Mouse (Mus musculus) heart, postnatal 4 days (tissue): ENCODE data around the gene Acot7. TPM values are rescaled to one million over a fixed set of nuclear protein-coding genes. Genes with fewer than 3 reads are reported as not detected.

Experiments
- DNase-seq: peaks from one replicate; pipeline ENCODE4 v3.0.0; 2021
- total RNA-seq, 2 experiments: library from RNA; stranded (reverse); gene quantifications; 2 replicates each; pipeline ENCODE4 v1.2.3; 2021

Acot7 gene
- total RNA-seq, 2 experiments from 2014 or later, result 54.3 to 58.4 TPM

GRCm38 (mm10) chr4:152179946-152180660 lies 2.2 kb downstream of the Acot7 start:
- DNase-seq, result no peak

GRCm38 (mm10) chr4:152182205-152182604 lies 4.3 kb downstream of the Acot7 start:
- no peak for DNase-seq

- peak; percentile 36 for DNase-seq
These were observed 6.6 kb downstream of the Acot7 start for GRCm38 (mm10) chr4:152184353-152185035.

- peak; percentile 51 for DNase-seq
These were observed 7.2 kb downstream of the Acot7 start for GRCm38 (mm10) chr4:152185137-152185509.

- DNase-seq, result peak; percentile 80
These were observed 7.7 kb downstream of the Acot7 start for GRCm38 (mm10) chr4:152185510-152186204.

- DNase-seq, result peak; percentile 37
These were observed 8.5 kb downstream of the Acot7 start for GRCm38 (mm10) chr4:152186205-152187082.

- DNase-seq, result no peak
These were observed 9.2 kb downstream of the Acot7 start for GRCm38 (mm10) chr4:152187142-152187541.

GRCm38 (mm10) chr4:152188651-152189050 lies 10.7 kb downstream of the Acot7 start:
- DNase-seq, result no peak

GRCm38 (mm10) chr4:152189071-152189470 lies 11.1 kb downstream of the Acot7 start:
- no peak for DNase-seq

- no peak for DNase-seq
These were observed 11.8 kb downstream of the Acot7 start for GRCm38 (mm10) chr4:152189691-152190090.

- DNase-seq, result no peak
These were observed 12.2 kb downstream of the Acot7 start for GRCm38 (mm10) chr4:152190096-152190653.

- DNase-seq, result no peak
These were observed 12.8 kb downstream of the Acot7 start for GRCm38 (mm10) chr4:152190701-152191100.

- DNase-seq, result no peak
These were observed 14.6 kb downstream of the Acot7 start for GRCm38 (mm10) chr4:152192569-152192968.

- no peak for DNase-seq
These were observed 16.7 kb downstream of the Acot7 start for GRCm38 (mm10) chr4:152194476-152195175.

- no peak for DNase-seq
These were observed 18.3 kb downstream of the Acot7 start for GRCm38 (mm10) chr4:152196276-152196675.

- no peak for DNase-seq
These were observed 19.6 kb downstream of the Acot7 start for GRCm38 (mm10) chr4:152197545-152197944.

- no peak for DNase-seq
These were observed 21.7 kb downstream of the Acot7 start for GRCm38 (mm10) chr4:152199617-152200016.

GRCm38 (mm10) chr4:152201492-152201891 lies 23.6 kb downstream of the Acot7 start:
- peak; percentile 35 for DNase-seq

- no peak for DNase-seq
These were observed 24.5 kb downstream of the Acot7 start for GRCm38 (mm10) chr4:152202418-152202817.

- DNase-seq, result peak; percentile 41
These were observed 25.0 kb downstream of the Acot7 start for GRCm38 (mm10) chr4:152202905-152203304.

- DNase-seq, result peak; percentile 78
These were observed 26.7 kb downstream of the Acot7 start for GRCm38 (mm10) chr4:152204663-152205062.
